Mouse (Mus musculus) heart, adult 2 months (tissue): ENCODE results near the gene Naaa.

Experiments
- CTCF ChIP-seq: fragments of 200-600 bp; IDR thresholded peaks from 2 replicates; pipeline ENCODE4 v1.8.1; 2022; ENCODE audit warnings: antibody characterized with exemption, mild to moderate bottlenecking, moderate library complexity
- POLR2A ChIP-seq: fragments of 200-500 bp; IDR thresholded peaks from 2 replicates; pipeline ENCODE4 v1.6.1; 2011; ENCODE audit warnings: mild to moderate bottlenecking, low read depth, low read length, control low read depth; ENCODE audit not compliant: insufficient read depth

DNA sequence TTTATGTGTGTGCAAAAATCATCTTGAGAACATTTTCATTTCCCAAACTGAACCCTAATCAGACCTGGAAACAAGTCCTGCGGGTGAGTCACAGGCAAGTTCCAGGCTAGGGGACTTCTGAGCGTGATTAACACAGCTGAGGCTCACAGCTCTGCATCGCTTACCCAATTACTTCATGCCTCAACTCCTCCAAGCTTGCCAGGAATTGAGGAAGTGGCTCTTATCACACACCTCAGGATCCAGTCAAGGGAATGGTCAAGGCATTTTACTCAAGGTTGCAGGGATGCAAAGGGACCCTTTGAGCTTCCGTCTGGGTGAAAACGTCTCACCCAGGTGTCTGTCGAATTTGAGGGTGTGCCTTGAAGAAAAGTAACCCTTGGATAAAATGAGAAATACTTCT lies 58.1 kb downstream of the Naaa start:
- TF ChIP-seq POLR2A (no peak), CTCF (no peak)
